Mouse (Mus musculus): ENCODE data around the gene Tex264. TPM values are rescaled to one million over a fixed set of nuclear protein-coding genes. Genes with fewer than 3 reads are reported as not detected.

Gene Tex264
- total RNA-seq, 1 experiment: 65.9 TPM

DNA sequence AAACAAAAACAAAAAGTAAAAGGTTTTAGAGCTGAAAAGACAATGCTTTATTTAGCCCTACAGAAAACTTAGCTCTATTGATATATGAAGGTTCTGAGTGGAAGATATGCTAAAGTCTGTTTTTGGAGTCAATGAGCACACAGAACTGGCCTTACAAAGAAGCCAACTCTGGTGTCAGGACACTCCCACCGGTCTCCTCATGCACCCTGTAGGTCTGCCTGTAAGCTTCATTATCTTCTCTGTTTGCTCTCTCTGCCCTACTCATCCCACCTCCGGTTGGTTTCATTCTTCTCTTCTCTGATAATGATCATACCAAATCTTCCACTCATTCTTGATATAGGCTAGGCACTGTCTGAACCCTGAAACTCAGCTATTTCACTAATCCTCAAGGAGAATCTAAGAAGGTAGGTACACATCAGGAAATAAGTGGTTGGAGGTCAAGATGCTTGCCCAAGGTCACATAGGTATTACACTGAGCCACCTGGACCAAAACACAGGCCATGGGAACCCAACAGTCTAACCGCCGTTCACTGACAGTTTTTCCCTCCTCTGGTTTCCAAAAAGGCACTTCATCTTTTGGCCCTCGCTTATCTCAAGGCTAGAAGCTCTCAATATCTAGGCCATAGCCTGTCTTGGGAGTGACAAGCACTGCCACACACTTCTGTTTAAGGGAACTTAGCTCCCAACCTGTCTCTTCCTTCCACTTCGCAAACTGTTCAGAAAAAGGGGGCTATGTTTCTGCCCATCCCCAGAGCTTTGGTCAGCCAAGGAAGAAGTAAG lies 1.4 kb downstream of the Tex264 start:
- Histone ChIP-seq H3K4me3 (ENCODE audit: insufficient read depth in 1 of 2, low read depth in 1 of 2, low read length in 2 of 2, poor library complexity in 1 of 2, severe bottlenecking in 1 of 2) (peak overlapping the region; percentile 83 to 85), H3K36me3 (ENCODE audit: control insufficient read depth, insufficient read depth, low read length, poor library complexity, severe bottlenecking) (peaks cover 18% of the 10 kb centered on the region), H3K27ac (ENCODE audit: insufficient read depth, low read depth, low read length, poor library complexity, severe bottlenecking) (no peak overlapping the region), H3K9ac (ENCODE audit: insufficient read depth, low read depth, low read length, poor library complexity, severe bottlenecking) (peak overlapping the region; percentile 85; the same call in 1 of the 2 replicates), H3K4me1 (ENCODE audit: control insufficient read depth in 2 of 2, insufficient read depth in 2 of 2, low read length in 2 of 2, poor library complexity in 1 of 2) (peaks cover 2 to 14% of the 10 kb centered on the region in 2 experiments; a peak in 2 of 4 replicates), H3K9me3 (ENCODE audit: control insufficient read depth, insufficient read depth, low read depth, low read length) (no peaks in the 10 kb centered on the region)
- DNase-seq (ENCODE audit: low read depth, low spot score): no peak
- no peak for TF ChIP-seq ZC3H11A (IDR thresholded peaks at IDR 0.05; ENCODE audit: borderline replicate concordance, low read depth, low read length)
- TF ChIP-seq MAFK (IDR thresholded peaks at IDR 0.05; ENCODE audit: insufficient read depth, low read depth, low read length): no peak
- no peak for TF ChIP-seq HCFC1 (IDR thresholded peaks at IDR 0.05; ENCODE audit: borderline replicate concordance, insufficient read depth, low read length)
- TF ChIP-seq CHD2 (IDR thresholded peaks at IDR 0.05; ENCODE audit: low read depth, low read length): no peak
- TF ChIP-seq ZNF384 (IDR thresholded peaks at IDR 0.05; ENCODE audit: low read depth, low read length): no peak
- in situ Hi-C loops (cut with MboI; ENCODE audit: low sequenced_read_pairs in 2 of 2, unreplicated experiment in 2 of 2): no loop called here

GRCm38 (mm10) chr9:106681026-106681425 lies 4.7 kb downstream of the Tex264 start:
- H3K36me3 ChIP-seq (ENCODE audit: control insufficient read depth, insufficient read depth, low read length, poor library complexity, severe bottlenecking): peaks cover 27% of the 10 kb centered on the region
- no peak overlapping the region for H3K9ac ChIP-seq (ENCODE audit: insufficient read depth, low read depth, low read length, poor library complexity, severe bottlenecking)
- TF ChIP-seq CHD2 (IDR thresholded peaks at IDR 0.05; ENCODE audit: low read depth, low read length): no peak
- TF ChIP-seq HCFC1 (IDR thresholded peaks at IDR 0.05; ENCODE audit: borderline replicate concordance, insufficient read depth, low read length): no peak
- TF ChIP-seq ZNF384 (IDR thresholded peaks at IDR 0.05; ENCODE audit: low read depth, low read length): no peak
- no peak for TF ChIP-seq MAFK (IDR thresholded peaks at IDR 0.05; ENCODE audit: insufficient read depth, low read depth, low read length)
- no peak for TF ChIP-seq ZC3H11A (IDR thresholded peaks at IDR 0.05; ENCODE audit: borderline replicate concordance, low read depth, low read length)
- H3K4me1 ChIP-seq (ENCODE audit: control insufficient read depth in 2 of 2, insufficient read depth in 2 of 2, low read length in 2 of 2, poor library complexity in 1 of 2): peaks cover 0 to 8% of the 10 kb centered on the region in 2 experiments; a peak in 2 of 4 replicates
- H3K4me3 ChIP-seq (ENCODE audit: insufficient read depth in 1 of 2, low read depth in 1 of 2, low read length in 2 of 2, poor library complexity in 1 of 2, severe bottlenecking in 1 of 2): no peak overlapping the region
- in situ Hi-C loops (cut with MboI; ENCODE audit: low sequenced_read_pairs in 2 of 2, unreplicated experiment in 2 of 2): no loop called here
- DNase-seq (ENCODE audit: low read depth, low spot score): no peak
- H3K9me3 ChIP-seq (ENCODE audit: control insufficient read depth, insufficient read depth, low read depth, low read length): no peaks in the 10 kb centered on the region
- no peak overlapping the region for H3K27ac ChIP-seq (ENCODE audit: insufficient read depth, low read depth, low read length, poor library complexity, severe bottlenecking)

DNA sequence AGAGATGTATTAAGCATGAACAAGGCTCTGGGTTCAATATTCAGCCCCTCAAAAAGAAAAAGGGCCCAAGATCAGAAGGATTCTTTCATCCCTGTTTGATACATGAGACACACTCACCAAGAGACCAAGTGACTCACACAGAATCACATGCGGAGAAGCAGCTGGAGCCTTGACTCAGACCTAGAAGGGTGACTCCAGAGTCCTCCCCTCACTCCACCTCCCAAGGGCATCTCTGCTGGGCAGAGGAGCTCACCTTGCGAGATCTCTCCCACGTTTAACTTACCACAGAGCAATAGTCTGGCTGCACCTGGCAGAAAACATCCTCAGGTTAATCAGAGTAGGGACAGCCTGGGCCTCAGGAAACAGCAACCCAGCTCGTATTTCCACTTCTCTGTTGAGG lies 7.5 kb downstream of the Tex264 start:
- Histone ChIP-seq H3K36me3 (ENCODE audit: control insufficient read depth, insufficient read depth, low read length, poor library complexity, severe bottlenecking) (peaks cover 34% of the 10 kb centered on the region), H3K4me3 (ENCODE audit: insufficient read depth in 1 of 2, low read depth in 1 of 2, low read length in 2 of 2, poor library complexity in 1 of 2, severe bottlenecking in 1 of 2) (no peak overlapping the region), H3K9ac (ENCODE audit: insufficient read depth, low read depth, low read length, poor library complexity, severe bottlenecking) (no peak overlapping the region), H3K27ac (ENCODE audit: insufficient read depth, low read depth, low read length, poor library complexity, severe bottlenecking) (no peak overlapping the region), H3K9me3 (ENCODE audit: control insufficient read depth, insufficient read depth, low read depth, low read length) (no peaks in the 10 kb centered on the region), H3K4me1 (ENCODE audit: control insufficient read depth in 2 of 2, insufficient read depth in 2 of 2, low read length in 2 of 2, poor library complexity in 1 of 2) (peaks cover 0 to 6% of the 10 kb centered on the region in 2 experiments; a peak in 2 of 4 replicates)
- TF ChIP-seq CHD2 (IDR thresholded peaks at IDR 0.05; ENCODE audit: low read depth, low read length) (no peak), ZNF384 (IDR thresholded peaks at IDR 0.05; ENCODE audit: low read depth, low read length) (no peak), MAFK (IDR thresholded peaks at IDR 0.05; ENCODE audit: insufficient read depth, low read depth, low read length) (no peak), ZC3H11A (IDR thresholded peaks at IDR 0.05; ENCODE audit: borderline replicate concordance, low read depth, low read length) (no peak), HCFC1 (IDR thresholded peaks at IDR 0.05; ENCODE audit: borderline replicate concordance, insufficient read depth, low read length) (no peak)
- no peak for DNase-seq (ENCODE audit: low read depth, low spot score)
- in situ Hi-C loops (cut with MboI; ENCODE audit: low sequenced_read_pairs in 2 of 2, unreplicated experiment in 2 of 2): loop anchor here in 1 of 2 experiments (10.0 kb wide), 1 partner anchor 137 kb away; no protein-coding TSS in a partner anchor

DNA sequence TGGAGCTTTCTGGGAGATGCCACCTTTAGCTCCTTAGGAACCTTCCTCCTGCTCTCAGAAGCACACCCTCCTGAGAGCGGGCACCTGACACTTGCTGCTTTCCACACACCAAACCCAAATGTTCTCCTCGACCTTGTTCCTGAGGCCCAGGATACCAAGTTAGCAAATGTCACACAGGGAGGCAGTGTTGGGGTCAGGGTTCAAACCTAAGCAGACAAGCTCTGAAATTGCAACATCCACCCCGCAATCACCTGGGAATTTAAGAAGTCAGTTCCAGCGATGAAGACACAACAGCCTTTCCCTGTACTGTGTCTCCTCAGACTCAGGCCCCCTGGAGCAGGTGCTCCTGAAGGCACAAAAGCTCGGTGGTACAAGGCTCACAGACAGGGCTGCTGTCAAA lies 8.0 kb downstream of the Tex264 start:
- in situ Hi-C loops (cut with MboI; ENCODE audit: low sequenced_read_pairs in 2 of 2, unreplicated experiment in 2 of 2): loop anchor here in 1 of 2 experiments (10.0 kb wide), 1 partner anchor 137 kb away; no protein-coding TSS in a partner anchor
- H3K9me3 ChIP-seq (ENCODE audit: control insufficient read depth, insufficient read depth, low read depth, low read length): no peaks in the 10 kb centered on the region
- H3K4me1 ChIP-seq (ENCODE audit: control insufficient read depth in 2 of 2, insufficient read depth in 2 of 2, low read length in 2 of 2, poor library complexity in 1 of 2): peaks cover 0 to 6% of the 10 kb centered on the region in 2 experiments; a peak in 2 of 4 replicates
- peaks cover 38% of the 10 kb centered on the region for H3K36me3 ChIP-seq (ENCODE audit: control insufficient read depth, insufficient read depth, low read length, poor library complexity, severe bottlenecking)
- no peak overlapping the region for H3K27ac ChIP-seq (ENCODE audit: insufficient read depth, low read depth, low read length, poor library complexity, severe bottlenecking)
- no peak overlapping the region for H3K4me3 ChIP-seq (ENCODE audit: insufficient read depth in 1 of 2, low read depth in 1 of 2, low read length in 2 of 2, poor library complexity in 1 of 2, severe bottlenecking in 1 of 2)
- TF ChIP-seq MAFK (IDR thresholded peaks at IDR 0.05; ENCODE audit: insufficient read depth, low read depth, low read length) (no peak), ZNF384 (IDR thresholded peaks at IDR 0.05; ENCODE audit: low read depth, low read length) (no peak), ZC3H11A (IDR thresholded peaks at IDR 0.05; ENCODE audit: borderline replicate concordance, low read depth, low read length) (no peak), HCFC1 (IDR thresholded peaks at IDR 0.05; ENCODE audit: borderline replicate concordance, insufficient read depth, low read length) (no peak), CHD2 (IDR thresholded peaks at IDR 0.05; ENCODE audit: low read depth, low read length) (no peak)
- no peak for DNase-seq (ENCODE audit: low read depth, low spot score)
- H3K9ac ChIP-seq (ENCODE audit: insufficient read depth, low read depth, low read length, poor library complexity, severe bottlenecking): no peak overlapping the region

All from ES-E14 (cell line).